In the genomic region with DNA sequence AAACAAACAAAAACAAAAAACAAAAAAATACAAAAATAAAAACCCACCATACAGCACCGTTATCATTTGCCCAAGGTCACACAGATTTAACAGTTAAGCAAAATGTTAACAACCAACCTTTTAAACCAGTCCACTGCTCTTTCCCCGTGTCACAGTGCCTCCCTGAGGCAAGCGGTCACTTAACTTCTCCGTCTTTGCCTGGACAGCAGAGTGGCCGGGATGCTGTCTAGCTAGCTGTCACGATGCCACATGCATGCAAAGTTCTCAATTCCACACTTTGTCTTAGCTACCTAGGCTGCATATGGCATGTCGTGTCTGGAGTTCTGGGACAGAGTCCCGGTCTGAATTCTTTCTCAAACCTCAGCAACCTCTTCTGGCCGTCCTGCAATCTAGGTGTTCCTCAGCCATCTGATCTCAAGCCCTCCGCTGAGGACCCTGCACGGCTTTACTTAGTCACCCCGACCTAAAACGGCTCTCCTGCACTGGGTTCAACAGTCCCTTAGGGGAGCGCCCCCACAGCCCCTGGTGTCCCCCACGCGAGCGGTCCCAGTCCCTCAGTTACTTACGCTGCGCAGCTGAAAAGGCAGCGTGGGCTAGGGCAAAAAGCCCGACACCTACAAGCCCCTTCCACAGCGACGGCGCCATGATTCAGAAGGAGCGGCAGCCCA, we compare ENCODE assay signal across 8 mouse cellular contexts. TPM values are rescaled to one million over a fixed set of nuclear protein-coding genes. Genes with fewer than 3 reads are reported as not detected.
DNase-seq lines count a peak whose midpoint lies in the region; ATAC-seq and TF ChIP-seq lines count a peak whose summit lies in the region.

No protein-coding gene starts in this region.

- peak; percentile 66 for ATAC-seq in forebrain, embryonic 14.5 days
- ATAC-seq in kidney, embryonic 14.5 days (ENCODE audit: low FRiP score, low TSS enrichment) = peak; percentile 61
- peak; percentile 29 for ATAC-seq in lung, postnatal 0 days

- H3K4me1 ChIP-seq in heart, embryonic 10.5 days = no peaks in the 10 kb centered on the region
- no peaks in the 10 kb centered on the region for H3K4me1 ChIP-seq in forebrain, embryonic 14.5 days (ENCODE audit: control insufficient read depth, insufficient read depth, low read length)
- no peaks in the 10 kb centered on the region for H3K4me1 ChIP-seq in kidney, embryonic 14.5 days (ENCODE audit: control insufficient read depth, insufficient read depth, low read length)
- H3K4me1 ChIP-seq in lung, postnatal 0 days (ENCODE audit: insufficient read depth, low read depth, low read length) = no peaks in the 10 kb centered on the region

- peak; percentile 55 for TF ChIP-seq CTCF in lung, postnatal 0 days (IDR thresholded peaks at IDR 0.05)

- H3K9me3 ChIP-seq in heart, embryonic 10.5 days = no peaks in the 10 kb centered on the region
- no peaks in the 10 kb centered on the region for H3K9me3 ChIP-seq in forebrain, embryonic 14.5 days (replicated peaks; ENCODE audit: control insufficient read depth, low read length)
- H3K9me3 ChIP-seq in kidney, embryonic 14.5 days (ENCODE audit: control insufficient read depth, low read length) = no peaks in the 10 kb centered on the region
- no peaks in the 10 kb centered on the region for H3K9me3 ChIP-seq in lung, postnatal 0 days (ENCODE audit: low read length)

- H3K9ac ChIP-seq in forebrain, embryonic 14.5 days (ENCODE audit: low read length) = peak overlapping the region; percentile 72
- H3K9ac ChIP-seq in kidney, embryonic 14.5 days (ENCODE audit: low read depth, low read length) = peak overlapping the region; percentile 75
- peak overlapping the region; percentile 62 for H3K9ac ChIP-seq in lung, postnatal 0 days (replicated peaks; ENCODE audit: low read depth)

- no peaks in the 10 kb centered on the region for H3K27me3 ChIP-seq in heart, embryonic 10.5 days (ENCODE audit: insufficient read depth, poor library complexity, severe bottlenecking)
- H3K27me3 ChIP-seq in forebrain, embryonic 14.5 days (replicated peaks; ENCODE audit: control insufficient read depth, insufficient read depth, low read length) = no peaks in the 10 kb centered on the region
- H3K27me3 ChIP-seq in kidney, embryonic 14.5 days (ENCODE audit: control insufficient read depth, insufficient read depth, low read length) = no peaks in the 10 kb centered on the region
- H3K27me3 ChIP-seq in lung, postnatal 0 days (replicated peaks; ENCODE audit: insufficient read depth, low read length) = no peaks in the 10 kb centered on the region

- peak overlapping the region; percentile 70 for H3K4me3 ChIP-seq in heart, embryonic 10.5 days
- peak overlapping the region; percentile 60 for H3K4me3 ChIP-seq in forebrain, embryonic 14.5 days (ENCODE audit: low read depth, low read length)
- peak overlapping the region; percentile 72 for H3K4me3 ChIP-seq in kidney, embryonic 14.5 days (ENCODE audit: low read length)
- peak overlapping the region; percentile 61 for H3K4me3 ChIP-seq in lung, postnatal 0 days (ENCODE audit: low read depth, low read length)

- 12% methylated on average over 25 of the region's 25 CpGs for WGBS in heart, embryonic 10.5 days
- 32% methylated on average over 25 of the region's 25 CpGs for WGBS in forebrain, embryonic 14.5 days
- WGBS in kidney, embryonic 14.5 days = 24% methylated on average over 25 of the region's 25 CpGs
- WGBS in lung, postnatal 0 days = 13% methylated on average over 25 of the region's 25 CpGs

- H3K36me3 ChIP-seq in heart, embryonic 10.5 days = no peaks in the 10 kb centered on the region
- no peaks in the 10 kb centered on the region for H3K36me3 ChIP-seq in forebrain, embryonic 14.5 days (ENCODE audit: control insufficient read depth, insufficient read depth, low read length)
- no peaks in the 10 kb centered on the region; the same call in 1 of the 2 replicates for H3K36me3 ChIP-seq in kidney, embryonic 14.5 days (ENCODE audit: control insufficient read depth, insufficient read depth, low read length)
- no peaks in the 10 kb centered on the region for H3K36me3 ChIP-seq in lung, postnatal 0 days (ENCODE audit: insufficient read depth, low read length)

- peak overlapping the region; percentile 87 for H3K27ac ChIP-seq in heart, embryonic 10.5 days
- peak overlapping the region; percentile 77 for H3K27ac ChIP-seq in forebrain, embryonic 14.5 days (ENCODE audit: low read depth, low read length)
- H3K27ac ChIP-seq in kidney, embryonic 14.5 days (ENCODE audit: low read depth, low read length) = no peak overlapping the region
- H3K27ac ChIP-seq in lung, postnatal 0 days (ENCODE audit: low read length) = peak overlapping the region; percentile 66

- TF ChIP-seq EP300 in lung, postnatal 0 days (IDR thresholded peaks at IDR 0.05) = 0 out of 2 replicates have a peak, but pooled peaks have one; percentile 6

- peak overlapping the region; percentile 57 for H3K4me2 ChIP-seq in forebrain, embryonic 14.5 days (ENCODE audit: low read length)
- H3K4me2 ChIP-seq in kidney, embryonic 14.5 days (replicated peaks; ENCODE audit: low read depth, low read length) = peak overlapping the region; percentile 45
- H3K4me2 ChIP-seq in lung, postnatal 0 days (replicated peaks; ENCODE audit: low read depth, low read length) = peak overlapping the region; percentile 61

- DNase-seq in heart, embryonic 10.5 days (ENCODE audit: low spot score) = no peak
- DNase-seq in heart, adult 9 months (ENCODE audit: low spot score in 2 of 2) = no peak
- peak; percentile 39 for DNase-seq in adrenal gland, postnatal 10 days
- peak; percentile 2 for DNase-seq in forebrain, embryonic 14.5 days (ENCODE audit: low spot score)
- peak; percentile 50 for DNase-seq in lung, postnatal 0 days (ENCODE audit: low spot score)
- peak; percentile 27 for DNase-seq in retina, postnatal 1 day
- no peak for DNase-seq in spleen, postnatal 14 days (ENCODE audit: low spot score in 2 of 2)

RNA-seq across cellular contexts. Expression of a gene that starts 0.5 kb away (rescaled TPM):
- polyA plus RNA-seq in heart, embryonic 10.5 days (2016; fragmentation: Nextera tagmentation; extraction: Ambion mirVana) = 24.8 and 29.2 TPM in 2 replicates
- 10 to 100 TPM; 24.2 to 26.9 TPM for total RNA-seq in adrenal gland, postnatal 10 days (2021)
- polyA plus RNA-seq in forebrain, embryonic 14.5 days (2014; fragmentation: Nextera tagmentation; extraction: Ambion mirVana) = 45.8 and 49.9 TPM in 2 replicates
- 18.8 and 33.5 TPM in 2 replicates for polyA plus RNA-seq in kidney, embryonic 14.5 days (2014; fragmentation: Nextera tagmentation; extraction: Ambion mirVana)
- polyA plus RNA-seq in lung, postnatal 0 days (2015; fragmentation: Nextera tagmentation; extraction: Ambion mirVana) = 11.8 and 12.1 TPM in 2 replicates

RNA-seq across cellular contexts. Expression of a gene that starts 12.2 kb away (rescaled TPM):
- 6.3 and 8.0 TPM in 2 replicates for polyA plus RNA-seq in heart, embryonic 10.5 days (2016; fragmentation: Nextera tagmentation; extraction: Ambion mirVana)
- total RNA-seq in adrenal gland, postnatal 10 days (2021) = 10 to 100 TPM; 22.3 to 22.5 TPM
- 29.9 and 30.2 TPM in 2 replicates for polyA plus RNA-seq in forebrain, embryonic 14.5 days (2014; fragmentation: Nextera tagmentation; extraction: Ambion mirVana)
- 5.7 and 7.3 TPM in 2 replicates for polyA plus RNA-seq in kidney, embryonic 14.5 days (2014; fragmentation: Nextera tagmentation; extraction: Ambion mirVana)
- 15.1 and 16.1 TPM in 2 replicates for polyA plus RNA-seq in lung, postnatal 0 days (2015; fragmentation: Nextera tagmentation; extraction: Ambion mirVana)

RNA-seq across cellular contexts. Expression of a gene that starts 47.9 kb away (rescaled TPM):
- polyA plus RNA-seq in heart, embryonic 10.5 days (2016; fragmentation: Nextera tagmentation; extraction: Ambion mirVana) = 0.16 TPM in 1 of 2 replicates, not detected in the other
- total RNA-seq in adrenal gland, postnatal 10 days (2021) = not detected
- polyA plus RNA-seq in forebrain, embryonic 14.5 days (2014; fragmentation: Nextera tagmentation; extraction: Ambion mirVana) = not detected in 2 replicates
- not detected in 2 replicates for polyA plus RNA-seq in kidney, embryonic 14.5 days (2014; fragmentation: Nextera tagmentation; extraction: Ambion mirVana)
- polyA plus RNA-seq in lung, postnatal 0 days (2015; fragmentation: Nextera tagmentation; extraction: Ambion mirVana) = 0.11 TPM in 1 of 2 replicates, not detected in the other

Comparison
In these comparisons a context has a peak if more than half of its experiments do, and no peak if none do; other contexts are left out.
1. DNase-seq: peak in adrenal gland, postnatal 10 days (single experiment), forebrain, embryonic 14.5 days (single experiment), lung, postnatal 0 days (single experiment) and retina, postnatal 1 day (single experiment); none in heart, embryonic 10.5 days (single experiment), heart, adult 9 months (0 of 2) and spleen, postnatal 14 days (0 of 2).
2. Peak in every context shown above with its lines, with median percentiles within 50 percentile points of each other: H3K4me3 ChIP-seq, ATAC-seq, H3K4me2 ChIP-seq and H3K9ac ChIP-seq.